Mouse (Mus musculus) heart, embryonic 13.5 days (tissue): ENCODE results near the gene Gm17268. TPM values are rescaled to one million over a fixed set of nuclear protein-coding genes. Genes with fewer than 3 reads are reported as not detected.

Source experiments
- ATAC-seq: fragments of 200-750 bp; cut with Nextera tagmentation; 2 replicates; pipeline ENCODE4 v1.8.0; 2017; ENCODE audit warnings: moderate TSS enrichment; ENCODE audit not compliant: insufficient number of reproducible peaks, low FRiP score, low TSS enrichment; ENCODE audit errors: extremely low read depth
- H3K27ac ChIP-seq: fragments of 300-500 bp; sonication (generic); replicated peaks from 2 replicates; pipeline ENCODE4 v1.5.1; 2015; ENCODE audit warnings: moderate library complexity, mild to moderate bottlenecking, inconsistent platforms
- H3K27me3 ChIP-seq: fragments of 300-500 bp; sonication (generic); replicated peaks from 2 replicates; pipeline ENCODE4 v1.6.1; 2015; ENCODE audit warnings: mild to moderate bottlenecking, inconsistent platforms
- H3K36me3 ChIP-seq: fragments of 300-500 bp; sonication (generic); 2 replicates; pipeline ENCODE4 v1.6.1; 2015; ENCODE audit warnings: mild to moderate bottlenecking, inconsistent platforms
- H3K4me1 ChIP-seq: fragments of 300-500 bp; sonication (generic); 2 replicates; pipeline ENCODE4 v1.6.1; 2015; ENCODE audit warnings: inconsistent platforms
- H3K4me2 ChIP-seq: fragments of 300-500 bp; sonication (generic); 2 replicates; pipeline ENCODE4 v1.6.1; 2015; ENCODE audit warnings: inconsistent platforms, mild to moderate bottlenecking, moderate library complexity
- H3K4me3 ChIP-seq: fragments of 300-500 bp; sonication (generic); 2 replicates; pipeline ENCODE4 v1.5.1; 2015; ENCODE audit warnings: moderate library complexity, mild to moderate bottlenecking, inconsistent platforms
- H3K9ac ChIP-seq: fragments of 300-500 bp; sonication (generic); 2 replicates; pipeline ENCODE4 v1.6.1; 2015; ENCODE audit warnings: inconsistent platforms, mild to moderate bottlenecking, moderate library complexity
- H3K9me3 ChIP-seq: fragments of 300-500 bp; sonication (generic); 2 replicates; pipeline ENCODE4 v1.6.1; 2016; ENCODE audit warnings: inconsistent platforms
- whole genome bisulfite sequencing: fragments of 180-500 bp; shearing (Covaris S2); methylation state at CpG from one replicate; pipeline ENCODE4 v1.1.7; 2015; ENCODE audit warnings: mixed read lengths; 5-methylcytosine and 5-hydroxymethylcytosine counted together
- polyA plus RNA-seq: library from polyadenylated mRNA; unstranded; fragments of >200 nt; fragmentation: Nextera tagmentation; extraction: Ambion mirVana; gene quantifications from 2 replicates; pipeline ENCODE4 v1.2.1, GENCODE M21; 2015

Gm17268 gene
- polyA plus RNA-seq, 1 experiment from 2014 or later: not detected

- Histone ChIP-seq H3K4me2 (no peak overlapping the region), H3K9ac (no peak overlapping the region), H3K27me3 (no peaks in the 10 kb centered on the region), H3K36me3 (no peaks in the 10 kb centered on the region), H3K4me1 (peaks cover 34% of the 10 kb centered on the region), H3K27ac (no peak overlapping the region), H3K9me3 (no peaks in the 10 kb centered on the region), H3K4me3 (no peak overlapping the region)
- 75% methylated on average over 2 of the region's 2 CpGs for whole genome bisulfite sequencing
- ATAC-seq: no peak
Measured at GRCm38 (mm10) chr11:82030171-82030570, 8.2 kb downstream of the Gm17268 start.

GRCm38 (mm10) chr11:82023769-82024168 is 14.6 kb downstream of the Gm17268 start:
- 64% methylated on average over 4 of the region's 4 CpGs for WGBS
- H3K9me3 ChIP-seq: no peaks in the 10 kb centered on the region
- no peak overlapping the region for H3K9ac ChIP-seq
- H3K4me1 ChIP-seq: peaks cover 22% of the 10 kb centered on the region
- H3K4me2 ChIP-seq: no peak overlapping the region
- no peak overlapping the region for H3K27ac ChIP-seq
- no peak overlapping the region for H3K4me3 ChIP-seq
- H3K27me3 ChIP-seq: no peaks in the 10 kb centered on the region
- H3K36me3 ChIP-seq: no peaks in the 10 kb centered on the region
- ATAC-seq: no peak

DNA sequence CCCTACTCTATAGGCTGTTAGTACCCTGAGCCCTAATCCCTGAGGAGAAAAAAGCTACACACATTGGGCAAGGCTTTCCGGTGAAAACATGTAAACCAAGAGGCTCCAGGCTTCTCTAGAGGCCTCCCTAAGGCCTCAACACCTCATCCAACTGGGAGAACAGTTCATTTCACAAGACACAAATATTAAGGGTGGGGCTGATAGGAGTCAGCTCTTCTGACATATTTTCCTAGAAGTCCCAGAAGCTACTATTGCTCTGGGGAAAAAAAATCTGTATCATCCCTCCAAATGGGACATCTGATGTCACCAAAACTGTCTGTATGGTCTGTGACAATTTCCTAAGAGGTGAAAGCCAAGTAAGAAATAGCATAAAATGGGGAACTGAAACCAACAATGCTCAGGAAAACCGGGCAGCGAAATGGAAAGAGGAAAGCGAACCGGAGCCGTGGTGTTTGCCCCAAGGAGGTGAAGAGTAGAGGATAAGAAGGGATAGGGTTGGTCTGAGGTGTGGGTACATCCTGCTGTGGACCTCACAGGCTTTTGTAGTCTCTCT is 15.8 kb downstream of the Gm17268 start:
- Histone ChIP-seq H3K36me3 (no peaks in the 10 kb centered on the region), H3K4me2 (no peak overlapping the region), H3K27me3 (no peaks in the 10 kb centered on the region), H3K9ac (no peak overlapping the region), H3K27ac (no peak overlapping the region), H3K9me3 (no peaks in the 10 kb centered on the region), H3K4me1 (peaks cover 22% of the 10 kb centered on the region), H3K4me3 (no peak overlapping the region)
- ATAC-seq: no peak
- 77% methylated on average over 6 of the region's 6 CpGs for WGBS

- 33% methylated on average over 3 of the region's 3 CpGs for WGBS
- ATAC-seq: no peak
Measured at GRCm38 (mm10) chr11:82021406-82021805, 17.0 kb downstream of the Gm17268 start.

GRCm38 (mm10) chr11:82019793-82020192 is 18.6 kb downstream of the Gm17268 start:
- no peak for ATAC-seq
- H3K9me3 ChIP-seq: no peaks in the 10 kb centered on the region
- H3K9ac ChIP-seq: no peak overlapping the region
- H3K27ac ChIP-seq: no peak overlapping the region
- peaks cover 22% of the 10 kb centered on the region for H3K4me1 ChIP-seq
- no peaks in the 10 kb centered on the region for H3K27me3 ChIP-seq
- no peak overlapping the region for H3K4me3 ChIP-seq
- H3K36me3 ChIP-seq: no peaks in the 10 kb centered on the region
- H3K4me2 ChIP-seq: no peak overlapping the region

More at GRCm38 (mm10) chr11:82021406-82021805, 17.0 kb downstream of the Gm17268 start:
- Histone ChIP-seq H3K36me3 (no peaks in the 10 kb centered on the region), H3K9me3 (no peaks in the 10 kb centered on the region), H3K27ac (no peak overlapping the region), H3K9ac (no peak overlapping the region), H3K4me3 (no peak overlapping the region), H3K4me2 (no peak overlapping the region), H3K4me1 (peaks cover 22% of the 10 kb centered on the region), H3K27me3 (no peaks in the 10 kb centered on the region)

DNA sequence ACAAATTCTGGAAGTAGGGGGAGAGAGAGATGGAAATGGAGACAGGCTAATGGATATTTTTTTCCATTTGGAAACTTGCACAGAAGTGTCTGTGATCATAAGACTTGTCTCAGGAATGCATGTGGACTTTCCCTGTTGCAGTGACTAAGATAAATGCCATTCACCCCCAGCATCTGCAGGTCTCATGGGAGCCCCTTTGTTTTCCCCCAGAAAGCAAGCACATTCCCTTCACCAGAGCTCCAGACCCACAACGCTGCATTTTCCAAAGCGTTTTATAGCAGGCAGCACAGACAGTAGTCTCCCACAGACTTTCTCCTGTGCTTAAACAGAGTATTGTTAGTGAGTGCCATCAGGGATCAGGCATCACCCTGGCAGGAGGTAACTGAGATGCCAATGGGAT is 19.0 kb downstream of the Gm17268 start:
- no peak overlapping the region for H3K9ac ChIP-seq
- no peak overlapping the region for H3K27ac ChIP-seq
- no peak overlapping the region for H3K4me3 ChIP-seq
- WGBS: 29% methylated on average over 2 of the region's 2 CpGs
- peaks cover 22% of the 10 kb centered on the region for H3K4me1 ChIP-seq
- H3K4me2 ChIP-seq: no peak overlapping the region
- no peaks in the 10 kb centered on the region for H3K27me3 ChIP-seq
- no peaks in the 10 kb centered on the region for H3K9me3 ChIP-seq
- no peaks in the 10 kb centered on the region for H3K36me3 ChIP-seq
- ATAC-seq: no peak

- no peak for ATAC-seq
Measured at GRCm38 (mm10) chr11:82016181-82016780, 22.1 kb downstream of the Gm17268 start.

GRCm38 (mm10) chr11:82015066-82015465 is 23.3 kb downstream of the Gm17268 start:
- Histone ChIP-seq H3K27me3 (no peaks in the 10 kb centered on the region), H3K4me2 (no peak overlapping the region), H3K9me3 (no peaks in the 10 kb centered on the region), H3K4me3 (no peak overlapping the region), H3K36me3 (no peaks in the 10 kb centered on the region), H3K4me1 (peaks cover 14% of the 10 kb centered on the region), H3K27ac (no peak overlapping the region), H3K9ac (no peak overlapping the region)
- 53% methylated on average over 2 of the region's 2 CpGs for WGBS
- no peak for ATAC-seq

More at GRCm38 (mm10) chr11:82016181-82016780, 22.1 kb downstream of the Gm17268 start:
- H3K9ac ChIP-seq: no peak overlapping the region
- H3K27ac ChIP-seq: no peak overlapping the region
- no peak overlapping the region for H3K4me3 ChIP-seq
- no peaks in the 10 kb centered on the region for H3K27me3 ChIP-seq
- no peaks in the 10 kb centered on the region for H3K36me3 ChIP-seq
- H3K9me3 ChIP-seq: no peaks in the 10 kb centered on the region
- 66% methylated on average over 3 of the region's 3 CpGs for WGBS
- peaks cover 24% of the 10 kb centered on the region for H3K4me1 ChIP-seq
- H3K4me2 ChIP-seq: no peak overlapping the region

- 32% methylated on average over 1 of the region's 1 CpGs for WGBS
- Histone ChIP-seq H3K4me3 (no peak overlapping the region), H3K27ac (no peak overlapping the region), H3K4me1 (0 out of 2 replicates have a peak, but pooled peaks cover 6% of the 10 kb centered on the region), H3K36me3 (no peaks in the 10 kb centered on the region), H3K27me3 (no peaks in the 10 kb centered on the region), H3K9ac (no peak overlapping the region), H3K9me3 (no peaks in the 10 kb centered on the region), H3K4me2 (no peak overlapping the region)
- ATAC-seq: no peak
Measured at GRCm38 (mm10) chr11:82013756-82014155, 24.6 kb downstream of the Gm17268 start.

DNA sequence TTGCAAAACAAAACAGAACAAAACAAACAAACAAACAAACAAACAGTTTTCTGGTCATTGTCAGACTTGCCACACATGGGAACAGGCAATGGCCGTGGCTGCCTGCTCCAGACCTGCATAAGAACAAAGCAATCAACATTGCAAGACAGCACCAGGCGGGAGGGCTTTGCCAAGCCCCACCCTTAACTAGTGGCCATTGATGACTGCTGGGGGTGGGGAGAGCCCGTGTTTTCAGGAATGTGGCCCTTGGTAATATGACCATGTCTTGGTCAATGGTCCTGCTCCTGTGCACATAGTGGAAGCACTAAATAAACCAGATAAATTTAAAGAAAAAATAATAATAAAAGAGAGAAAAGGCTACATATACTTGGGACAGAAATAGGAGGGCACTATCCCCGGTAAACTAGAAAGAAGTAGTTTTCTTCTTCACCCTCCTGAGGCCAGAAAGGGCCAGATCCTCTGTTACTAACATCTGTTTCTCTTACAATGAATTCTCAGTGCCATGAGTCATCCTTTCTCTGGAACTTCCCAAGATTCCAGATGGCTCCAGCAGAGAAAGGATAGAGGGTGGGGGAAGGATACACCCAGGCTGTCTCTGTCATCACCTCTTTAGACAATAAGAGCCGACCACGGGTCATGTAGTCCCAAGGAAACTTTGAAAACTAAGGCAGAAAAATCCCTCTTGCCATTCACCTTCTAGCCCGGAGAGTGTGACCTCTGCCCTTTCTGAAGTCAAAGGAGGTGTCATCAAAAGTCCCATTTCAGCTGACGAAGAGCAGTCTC is 26.8 kb downstream of the Gm17268 start:
- Histone ChIP-seq H3K4me2 (no peak overlapping the region), H3K9me3 (no peaks in the 10 kb centered on the region), H3K27me3 (no peaks in the 10 kb centered on the region), H3K4me3 (no peak overlapping the region), H3K4me1 (peaks cover 10% of the 10 kb centered on the region; the same call in 1 of the 2 replicates), H3K9ac (no peak overlapping the region), H3K27ac (no peak overlapping the region), H3K36me3 (no peaks in the 10 kb centered on the region)
- ATAC-seq: no peak
- 38% methylated on average over 8 of the region's 8 CpGs for WGBS

GRCm38 (mm10) chr11:82010115-82010514 is 28.2 kb downstream of the Gm17268 start:
- WGBS: 80% methylated on average over 3 of the region's 3 CpGs
- ATAC-seq: no peak
- no peak overlapping the region for H3K4me2 ChIP-seq
- H3K9ac ChIP-seq: no peak overlapping the region
- H3K36me3 ChIP-seq: no peaks in the 10 kb centered on the region
- no peak overlapping the region for H3K27ac ChIP-seq
- H3K9me3 ChIP-seq: no peaks in the 10 kb centered on the region
- no peaks in the 10 kb centered on the region for H3K27me3 ChIP-seq
- H3K4me3 ChIP-seq: no peak overlapping the region
- peaks cover 11% of the 10 kb centered on the region; the same call in 1 of the 2 replicates for H3K4me1 ChIP-seq
